Mouse (Mus musculus) 3134 (cell line): ENCODE measurements around the gene Emc7.

ENCODE experiments used
- DNase-seq: peaks from one replicate; pipeline ENCODE4 v3.0.0-alpha.2; 2011; ENCODE audit warnings: low spot score; ENCODE audit not compliant: insufficient read length; ENCODE audit errors: extremely low read depth

The Emc7 gene

GRCm38 (mm10) chr2:112474997-112475724, 20.4 kb downstream of the Emc7 start:
- no peak for DNase-seq

GRCm38 (mm10) chr2:112476554-112476953, 21.8 kb downstream of the Emc7 start:
- DNase-seq = no peak

GRCm38 (mm10) chr2:112480669-112481068, 25.9 kb downstream of the Emc7 start, which contains the start of gene Chrm5:
TSS of gene Chrm5 (minus strand) at chr2:112480769.
- DNase-seq = no peak

GRCm38 (mm10) chr2:112481564-112481963, 26.8 kb downstream of the Emc7 start:
- DNase-seq = peak; percentile 39

GRCm38 (mm10) chr2:112482533-112483333, 27.9 kb downstream of the Emc7 start:
- no peak for DNase-seq

GRCm38 (mm10) chr2:112483334-112483651, 28.5 kb downstream of the Emc7 start:
- DNase-seq = no peak

- no peak for DNase-seq
These were observed 30.1 kb downstream of the Emc7 start for GRCm38 (mm10) chr2:112484886-112485285.

GRCm38 (mm10) chr2:112490483-112491196, 35.8 kb downstream of the Emc7 start:
- DNase-seq = no peak

GRCm38 (mm10) chr2:112491629-112492028, 36.8 kb downstream of the Emc7 start:
- no peak for DNase-seq

- no peak for DNase-seq
These were observed 37.6 kb downstream of the Emc7 start for GRCm38 (mm10) chr2:112492431-112492855.

- peak; percentile 85 for DNase-seq
These were observed 38.2 kb downstream of the Emc7 start, which contains the start of gene Aven for GRCm38 (mm10) chr2:112492856-112493538. TSS of gene Aven (plus strand) at chr2:112492964.

- DNase-seq = no peak
These were observed 38.9 kb downstream of the Emc7 start for GRCm38 (mm10) chr2:112493539-112494260.

GRCm38 (mm10) chr2:112497851-112498250, 43.1 kb downstream of the Emc7 start:
- no peak for DNase-seq

GRCm38 (mm10) chr2:112501209-112501608, 46.4 kb downstream of the Emc7 start:
- DNase-seq = peak; percentile 41

- no peak for DNase-seq
These were observed 49.2 kb downstream of the Emc7 start for GRCm38 (mm10) chr2:112503978-112504377.

GRCm38 (mm10) chr2:112506841-112507435, 52.1 kb downstream of the Emc7 start:
- DNase-seq = no peak

- no peak for DNase-seq
These were observed 52.6 kb downstream of the Emc7 start for GRCm38 (mm10) chr2:112507444-112507843.

GRCm38 (mm10) chr2:112510140-112510539, 55.3 kb downstream of the Emc7 start:
- peak; percentile 22 for DNase-seq

- no peak for DNase-seq
These were observed 58.2 kb downstream of the Emc7 start for GRCm38 (mm10) chr2:112513036-112513435.

GRCm38 (mm10) chr2:112516728-112517127, 61.9 kb downstream of the Emc7 start:
- no peak for DNase-seq
